Mouse (Mus musculus) stomach, embryonic 15.5 days (tissue): ENCODE measurements at regions not wholly inside any gene's neighbourhood (a gene's known extent, or its start where the extent isn't known, plus 50 kb on each side); places are given as distances from the start of the nearest gene placed in this dataset.
A peak's percentile ranks its signal among the peaks of the same experiment; 100 is the strongest.

ENCODE experiments used
- ATAC-seq: fragments of 200-750 bp; cut with Nextera tagmentation; 2 replicates; pipeline ENCODE4 v1.8.0; 2017; ENCODE audit warnings: low read depth, moderate number of reproducible peaks, moderate TSS enrichment; ENCODE audit not compliant: insufficient read depth, low FRiP score
- H3K27ac ChIP-seq: fragments of 300-500 bp; sonication (generic); 2 replicates; pipeline ENCODE4 v1.5.1; 2015; ENCODE audit warnings: mild to moderate bottlenecking, inconsistent platforms
- H3K27me3 ChIP-seq: fragments of 300-500 bp; sonication (generic); replicated peaks from 2 replicates; pipeline ENCODE4 v1.6.1; 2015; ENCODE audit warnings: inconsistent platforms
- H3K36me3 ChIP-seq: fragments of 300-500 bp; sonication (generic); 2 replicates; pipeline ENCODE4 v1.6.1; 2015; ENCODE audit warnings: inconsistent platforms
- H3K4me1 ChIP-seq: fragments of 300-500 bp; sonication (generic); 2 replicates; pipeline ENCODE4 v1.6.1; 2015; ENCODE audit warnings: inconsistent platforms
- H3K4me2 ChIP-seq: fragments of 300-500 bp; sonication (generic); 2 replicates; pipeline ENCODE4 v1.6.1; 2015; ENCODE audit warnings: mild to moderate bottlenecking, inconsistent platforms
- H3K4me3 ChIP-seq: fragments of 300-500 bp; sonication (generic); replicated peaks from 2 replicates; pipeline ENCODE4 v1.5.1; 2015; ENCODE audit warnings: inconsistent platforms
- H3K9ac ChIP-seq: fragments of 300-500 bp; sonication (generic); 2 replicates; pipeline ENCODE4 v1.6.1; 2015; ENCODE audit warnings: inconsistent platforms
- H3K9me3 ChIP-seq: fragments of 300-500 bp; sonication (generic); 2 replicates; pipeline ENCODE4 v1.6.1; 2016; ENCODE audit warnings: inconsistent platforms
- WGBS: fragments of 180-500 bp; shearing (Covaris S2); methylation state at CpG from one replicate; pipeline ENCODE4 v1.1.7; 2015; 5-methylcytosine and 5-hydroxymethylcytosine counted together

DNA sequence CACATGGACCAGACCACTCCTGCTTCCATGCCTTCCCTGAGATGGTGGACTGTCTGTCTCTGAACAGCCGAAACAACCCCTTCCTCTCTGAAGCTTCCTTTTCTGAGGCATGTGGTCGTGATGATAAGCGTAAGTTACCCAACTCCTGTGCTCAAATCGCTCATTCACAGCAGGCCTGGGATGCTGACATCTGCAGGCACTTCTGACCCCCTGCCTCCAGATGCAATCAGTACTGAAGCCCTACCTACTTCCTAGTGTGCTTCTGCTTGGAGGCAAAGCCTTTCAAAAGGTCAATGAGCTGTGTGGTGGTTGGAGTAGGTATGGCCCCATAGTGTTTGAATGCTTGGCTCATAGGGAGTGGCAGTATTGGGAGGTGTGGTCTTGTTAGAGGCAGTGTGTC, 253.7 kb upstream of the Irx3 start:
- H3K4me2 ChIP-seq: no peak overlapping the region

DNA sequence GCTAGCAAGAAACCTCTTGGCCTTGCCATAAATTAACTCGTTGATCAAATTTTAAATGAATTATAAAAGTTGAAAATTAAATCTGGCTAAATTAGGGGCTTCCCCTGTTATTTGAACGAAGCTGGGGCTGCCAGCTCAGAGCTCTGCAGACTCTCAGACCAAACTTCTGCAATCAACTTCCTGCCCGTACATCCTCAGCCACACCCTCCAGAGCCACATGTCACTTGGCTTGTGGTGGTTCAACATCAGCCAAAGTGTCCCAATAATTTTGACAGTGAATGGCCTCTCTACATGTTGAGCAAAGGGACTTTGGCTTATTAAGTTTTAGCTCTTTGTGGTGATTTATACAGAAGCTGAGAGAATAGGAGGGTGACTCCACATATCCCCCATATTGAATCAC, 242.8 kb upstream of the Irx3 start:
- Histone ChIP-seq H3K4me2 (no peak overlapping the region), H3K9ac (no peak overlapping the region), H3K4me3 (no peak overlapping the region), H3K27me3 (no peaks in the 10 kb centered on the region), H3K36me3 (no peaks in the 10 kb centered on the region), H3K9me3 (no peaks in the 10 kb centered on the region), H3K27ac (no peak overlapping the region), H3K4me1 (no peaks in the 10 kb centered on the region)
- 59% methylated on average over 3 of the region's 3 CpGs for WGBS
- ATAC-seq: no peak

More for the DNA sequence above, 253.7 kb upstream of the Irx3 start:
- no peak overlapping the region for H3K4me3 ChIP-seq
- H3K4me1 ChIP-seq: no peaks in the 10 kb centered on the region
- H3K9ac ChIP-seq: no peak overlapping the region
- WGBS: 72% methylated on average over 4 of the region's 4 CpGs
- no peak for ATAC-seq
- peaks cover 2% of the 10 kb centered on the region; the same call in 1 of the 2 replicates for H3K27me3 ChIP-seq
- H3K36me3 ChIP-seq: no peaks in the 10 kb centered on the region
- no peak overlapping the region for H3K27ac ChIP-seq
- no peaks in the 10 kb centered on the region for H3K9me3 ChIP-seq

DNA sequence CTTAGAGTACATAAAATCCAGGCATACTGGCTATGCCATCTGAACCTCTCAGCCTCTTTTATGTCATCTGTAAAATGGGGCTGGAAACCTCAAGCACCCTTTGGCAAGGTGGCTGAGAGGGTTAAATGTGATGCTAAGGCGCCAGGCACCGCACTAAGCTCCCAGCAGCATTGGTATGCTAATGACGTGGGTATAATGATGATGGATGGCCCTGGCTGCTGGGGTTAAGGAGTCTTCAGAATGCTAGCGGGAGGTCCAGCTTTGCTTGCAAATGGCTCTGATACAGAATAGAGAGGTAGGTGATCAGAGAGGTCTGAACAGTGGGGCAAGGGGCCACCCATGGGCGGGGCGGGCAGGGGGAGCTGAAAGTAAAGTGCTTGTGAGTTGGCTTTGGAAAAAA, 241.1 kb upstream of the Irx3 start:
- no peak overlapping the region for H3K27ac ChIP-seq
- no peak for ATAC-seq

DNA sequence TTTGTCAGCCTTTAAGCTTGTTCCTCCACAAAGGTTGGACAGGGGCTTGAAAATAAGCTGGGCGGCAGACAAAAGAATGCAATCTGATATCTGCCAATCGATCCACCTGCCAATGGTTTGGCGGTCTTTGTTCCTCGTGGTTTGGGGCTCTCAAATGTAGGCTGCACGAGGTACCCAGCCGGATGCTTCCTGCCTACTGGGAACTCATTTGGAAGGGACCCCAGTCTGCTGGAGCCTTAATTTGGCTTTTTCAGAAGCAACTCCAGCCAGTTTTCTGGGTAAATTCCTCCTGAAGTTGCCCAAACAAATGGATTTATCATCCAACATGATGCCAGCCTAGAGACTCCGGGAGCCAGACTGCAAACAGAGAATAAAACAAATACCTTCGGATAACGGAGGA, 228.1 kb upstream of the Irx3 start:
- no peaks in the 10 kb centered on the region for H3K36me3 ChIP-seq
- H3K4me1 ChIP-seq: no peaks in the 10 kb centered on the region
- no peak overlapping the region for H3K4me3 ChIP-seq
- H3K27me3 ChIP-seq: peaks cover 29% of the 10 kb centered on the region
- no peaks in the 10 kb centered on the region for H3K9me3 ChIP-seq
- no peak overlapping the region for H3K27ac ChIP-seq
- no peak overlapping the region for H3K4me2 ChIP-seq
- no peak overlapping the region for H3K9ac ChIP-seq
- no peak for ATAC-seq
- 27% methylated on average over 9 of the region's 9 CpGs for WGBS

More for the DNA sequence above, 241.1 kb upstream of the Irx3 start:
- H3K36me3 ChIP-seq: no peaks in the 10 kb centered on the region
- H3K9ac ChIP-seq: no peak overlapping the region
- no peaks in the 10 kb centered on the region for H3K27me3 ChIP-seq
- H3K4me3 ChIP-seq: no peak overlapping the region
- H3K4me2 ChIP-seq: no peak overlapping the region
- H3K4me1 ChIP-seq: no peaks in the 10 kb centered on the region
- no peaks in the 10 kb centered on the region for H3K9me3 ChIP-seq
- WGBS: 18% methylated on average over 6 of the region's 6 CpGs

DNA sequence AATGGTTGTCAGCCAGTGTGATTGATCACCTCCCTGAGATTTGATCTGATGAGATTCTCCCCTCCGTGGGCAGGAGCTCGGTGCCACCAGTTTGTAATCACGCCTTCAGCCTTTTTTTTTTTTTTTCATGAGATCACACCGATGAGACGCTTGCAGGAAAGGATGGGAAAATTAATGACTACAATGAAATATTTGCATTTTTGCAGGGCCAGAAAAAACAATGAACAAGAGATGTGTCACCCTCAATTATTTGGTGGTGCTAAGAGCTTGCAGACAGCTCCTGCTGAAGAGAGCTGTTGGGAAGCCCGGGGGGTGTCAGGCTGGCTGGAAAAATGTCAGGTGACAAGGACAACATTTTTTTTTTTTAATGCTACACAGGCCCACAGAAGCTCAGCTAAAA, 227.6 kb upstream of the Irx3 start:
- Histone ChIP-seq H3K9ac (no peak overlapping the region), H3K4me1 (no peaks in the 10 kb centered on the region), H3K4me2 (no peak overlapping the region), H3K4me3 (no peak overlapping the region), H3K27me3 (peaks cover 31% of the 10 kb centered on the region), H3K9me3 (no peaks in the 10 kb centered on the region), H3K27ac (no peak overlapping the region), H3K36me3 (no peaks in the 10 kb centered on the region)
- ATAC-seq: no peak
- 13% methylated on average over 6 of the region's 6 CpGs for WGBS

DNA sequence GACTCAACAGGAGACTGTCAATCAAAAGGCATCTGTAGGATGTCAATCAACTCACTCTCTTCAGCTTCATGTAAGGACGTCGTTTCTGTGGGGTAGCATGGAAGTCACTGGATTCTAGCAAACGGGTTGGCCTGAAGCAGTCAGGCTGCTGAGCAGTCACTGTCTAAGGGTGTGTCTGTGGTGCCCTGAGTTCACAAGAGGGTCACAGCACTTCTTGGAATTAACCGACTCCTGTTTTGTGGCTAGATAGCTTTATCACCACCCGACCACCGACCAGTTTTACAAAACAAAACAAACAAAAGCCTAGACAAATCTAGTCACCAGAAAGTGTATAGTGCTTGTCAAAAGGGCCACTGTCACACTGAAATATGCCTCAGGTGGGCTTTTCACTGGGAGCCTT, 226.4 kb upstream of the Irx3 start:
- no peak for ATAC-seq
- no peak overlapping the region for H3K27ac ChIP-seq
- WGBS: 15% methylated on average over 6 of the region's 6 CpGs
- H3K4me1 ChIP-seq: 0 out of 2 replicates have a peak, but pooled peaks cover 4% of the 10 kb centered on the region
- no peak overlapping the region for H3K4me2 ChIP-seq
- H3K9me3 ChIP-seq: no peaks in the 10 kb centered on the region
- peaks cover 34% of the 10 kb centered on the region for H3K27me3 ChIP-seq
- H3K9ac ChIP-seq: no peak overlapping the region
- no peaks in the 10 kb centered on the region for H3K36me3 ChIP-seq
- no peak overlapping the region for H3K4me3 ChIP-seq

DNA sequence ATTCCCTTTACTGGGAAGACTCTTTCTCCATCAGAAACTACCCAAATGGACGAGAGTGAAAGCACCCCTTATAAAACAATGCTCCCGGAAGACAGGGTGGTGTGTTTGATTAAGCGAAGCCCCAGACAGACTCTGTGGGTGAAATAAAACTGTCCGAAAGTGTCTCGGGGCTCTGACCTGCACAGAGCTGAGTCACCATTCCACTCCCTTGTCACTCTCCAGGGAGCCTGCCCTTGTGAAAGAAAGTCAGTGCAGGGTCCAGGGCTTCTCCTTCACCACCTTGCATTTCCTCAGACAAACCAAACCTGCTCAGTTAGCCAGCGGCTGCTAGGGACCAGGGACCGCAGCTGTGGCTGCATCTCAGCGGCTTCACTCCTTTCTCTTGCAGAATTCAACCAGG, 222.3 kb upstream of the Irx3 start:
- 0 out of 2 replicates have a peak, but pooled peaks cover 4% of the 10 kb centered on the region for H3K4me1 ChIP-seq
- 0 out of 2 replicates have a peak overlapping the region, but pooled peaks have one; percentile 16 for H3K4me2 ChIP-seq
- WGBS: 23% methylated on average over 8 of the region's 8 CpGs
- no peak overlapping the region for H3K27ac ChIP-seq
- H3K27me3 ChIP-seq: peaks cover 22% of the 10 kb centered on the region; the same call in 1 of the 2 replicates
- H3K36me3 ChIP-seq: no peaks in the 10 kb centered on the region
- no peak for ATAC-seq
- no peak overlapping the region for H3K4me3 ChIP-seq
- H3K9ac ChIP-seq: no peak overlapping the region
- H3K9me3 ChIP-seq: no peaks in the 10 kb centered on the region

DNA sequence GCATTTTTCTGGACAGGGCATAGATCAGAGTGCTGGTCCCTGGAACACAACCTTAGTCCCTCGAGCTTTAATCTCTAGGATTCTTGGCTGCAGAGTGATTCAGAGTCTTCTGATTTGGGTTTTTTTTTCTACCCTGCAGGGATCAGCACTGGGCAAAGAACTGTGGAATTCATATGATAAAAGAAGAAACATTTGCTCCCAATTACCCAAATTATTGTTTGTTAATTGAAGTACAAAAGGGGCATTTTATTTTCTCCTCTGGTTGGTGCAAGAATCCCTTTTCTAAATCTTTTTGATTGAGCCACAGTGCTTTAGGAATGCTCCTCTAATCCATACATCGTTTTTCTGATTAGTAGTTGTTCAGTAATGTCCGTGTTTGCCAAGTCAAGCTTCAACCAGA, 219.7 kb upstream of the Irx3 start:
- WGBS: 63% methylated on average over 3 of the region's 3 CpGs

DNA sequence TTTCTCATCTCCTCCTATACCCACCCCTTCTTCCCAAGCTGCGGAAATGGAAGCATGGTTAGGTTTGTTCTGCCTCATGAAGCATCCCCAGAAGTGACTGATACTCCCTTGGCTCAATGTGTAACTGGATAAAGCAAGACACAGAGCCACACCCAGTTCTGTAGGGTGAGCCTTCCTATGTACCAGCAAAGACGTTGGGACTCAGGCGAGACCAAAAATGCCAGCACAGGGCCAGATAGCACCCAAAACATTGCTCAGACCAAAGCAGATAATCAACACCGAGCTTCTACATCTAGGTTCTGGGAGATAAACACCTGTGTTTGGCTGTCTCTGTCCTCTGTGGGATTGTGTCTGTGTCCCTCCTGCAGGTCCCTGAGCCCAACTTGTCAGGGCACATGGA, 212.8 kb upstream of the Irx3 start:
- Histone ChIP-seq H3K9me3 (no peaks in the 10 kb centered on the region), H3K4me1 (no peaks in the 10 kb centered on the region), H3K27ac (no peak overlapping the region), H3K4me3 (no peak overlapping the region), H3K36me3 (no peaks in the 10 kb centered on the region), H3K4me2 (no peak overlapping the region), H3K9ac (no peak overlapping the region), H3K27me3 (no peaks in the 10 kb centered on the region)
- WGBS: 78% methylated on average over 4 of the region's 4 CpGs
- 0 out of 2 replicates have a peak, but pooled peaks have one; percentile 35 for ATAC-seq

More for the DNA sequence above, 219.7 kb upstream of the Irx3 start:
- H3K9me3 ChIP-seq: no peaks in the 10 kb centered on the region
- no peak for ATAC-seq
- H3K27me3 ChIP-seq: 0 out of 2 replicates have a peak, but pooled peaks cover 11% of the 10 kb centered on the region
- H3K9ac ChIP-seq: no peak overlapping the region
- H3K4me2 ChIP-seq: no peak overlapping the region
- no peak overlapping the region for H3K4me3 ChIP-seq
- 0 out of 2 replicates have a peak, but pooled peaks cover 4% of the 10 kb centered on the region for H3K4me1 ChIP-seq
- no peak overlapping the region for H3K27ac ChIP-seq
- H3K36me3 ChIP-seq: no peaks in the 10 kb centered on the region

DNA sequence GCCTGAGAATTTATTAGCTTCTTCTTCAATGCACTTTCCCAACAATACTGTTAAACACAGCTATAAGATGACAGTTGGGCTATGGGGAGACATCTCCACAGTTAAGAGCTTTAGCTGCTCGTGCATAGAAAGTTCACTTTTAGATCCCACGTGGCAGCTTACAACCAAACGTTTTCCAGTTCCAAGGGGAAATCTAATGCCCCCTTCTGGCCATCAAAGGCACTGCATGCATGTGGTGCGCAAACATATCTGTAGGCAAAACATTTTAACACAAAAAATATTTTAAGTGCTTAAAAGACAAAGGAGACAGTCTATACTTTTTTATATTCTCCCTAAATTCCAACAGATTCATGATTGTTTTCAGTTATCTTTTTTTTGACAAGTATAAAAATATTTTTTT, 211.3 kb upstream of the Irx3 start:
- Histone ChIP-seq H3K9me3 (no peaks in the 10 kb centered on the region), H3K9ac (no peak overlapping the region), H3K4me1 (no peaks in the 10 kb centered on the region), H3K4me2 (no peak overlapping the region), H3K27me3 (no peaks in the 10 kb centered on the region), H3K4me3 (no peak overlapping the region), H3K27ac (no peak overlapping the region), H3K36me3 (no peaks in the 10 kb centered on the region)
- 56% methylated on average over 4 of the region's 4 CpGs for WGBS
- no peak for ATAC-seq

DNA sequence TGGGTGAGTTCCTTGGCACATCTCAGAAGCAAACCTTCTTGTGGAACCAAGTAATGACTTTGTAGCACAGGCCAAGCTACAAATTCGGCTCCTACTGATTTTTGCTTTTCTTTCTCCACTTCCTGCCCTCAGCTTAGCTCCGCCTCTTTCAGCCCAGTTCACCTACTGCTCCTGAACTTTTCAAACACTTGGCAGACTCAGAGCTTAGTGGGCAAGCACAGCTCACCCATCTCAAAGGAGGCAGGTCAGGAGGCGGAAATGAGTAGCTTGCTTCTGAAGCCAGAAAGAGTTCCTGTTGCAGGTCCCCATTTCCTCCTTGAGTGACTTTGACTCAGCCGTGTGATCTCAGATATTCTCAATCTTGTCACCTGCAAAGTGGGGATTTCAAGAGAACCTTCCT, 208.5 kb upstream of the Irx3 start:
- no peak overlapping the region for H3K9ac ChIP-seq
- H3K27ac ChIP-seq: no peak overlapping the region
- H3K4me2 ChIP-seq: no peak overlapping the region
- WGBS: 86% methylated on average over 4 of the region's 4 CpGs
- no peak overlapping the region for H3K4me3 ChIP-seq
- no peak for ATAC-seq
- H3K27me3 ChIP-seq: no peaks in the 10 kb centered on the region
- H3K36me3 ChIP-seq: no peaks in the 10 kb centered on the region
- no peaks in the 10 kb centered on the region for H3K9me3 ChIP-seq
- no peaks in the 10 kb centered on the region for H3K4me1 ChIP-seq

DNA sequence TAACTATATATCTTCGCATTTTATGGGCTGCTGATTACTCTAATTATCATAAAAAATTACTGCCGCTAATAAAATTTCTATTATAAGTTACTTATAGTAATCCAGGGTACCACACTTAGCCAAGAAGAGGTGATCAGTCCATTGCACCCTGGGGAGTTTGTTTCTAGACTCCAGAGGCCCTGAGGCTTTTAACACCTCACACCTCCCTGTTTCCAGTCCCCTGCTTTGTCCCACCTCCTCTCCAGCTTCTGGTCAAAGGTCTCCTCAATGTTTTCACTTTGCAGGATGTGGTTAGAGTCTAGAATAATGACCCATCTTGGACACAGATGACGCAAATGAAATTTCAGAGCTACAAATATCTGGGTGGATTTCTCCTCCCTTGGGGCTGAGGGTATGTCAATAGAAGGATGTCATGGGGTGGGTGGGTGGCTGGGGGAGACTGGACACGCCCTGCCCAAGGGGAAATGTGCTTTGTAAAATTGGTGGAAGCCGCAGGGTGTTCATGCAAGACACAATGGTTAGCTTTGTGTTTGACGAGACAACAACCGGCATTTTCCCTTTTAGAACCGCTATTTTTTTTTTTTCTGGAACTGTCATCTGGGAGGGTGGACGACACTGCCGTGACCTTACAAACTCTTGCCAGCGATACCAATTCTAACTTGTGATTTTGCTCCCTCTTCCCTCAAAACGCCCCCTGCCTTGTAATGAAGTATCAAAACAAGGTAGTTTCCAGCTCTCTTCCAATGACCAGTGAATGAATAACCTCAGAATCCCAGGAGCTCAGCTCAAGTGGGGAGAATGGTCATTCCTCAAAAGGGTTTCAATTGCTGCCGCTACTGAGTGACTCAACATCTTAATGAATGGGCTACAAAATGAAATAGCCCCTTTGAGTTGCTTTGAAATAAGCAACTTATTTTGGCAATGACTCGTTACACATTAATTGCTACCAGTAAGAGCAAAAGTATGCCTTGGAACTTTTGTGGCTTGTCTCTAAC, 207.0 kb upstream of the Irx3 start:
- Histone ChIP-seq H3K9me3 (no peaks in the 10 kb centered on the region), H3K27ac (no peak overlapping the region), H3K36me3 (no peaks in the 10 kb centered on the region), H3K27me3 (no peaks in the 10 kb centered on the region), H3K4me1 (no peaks in the 10 kb centered on the region), H3K9ac (no peak overlapping the region), H3K4me3 (no peak overlapping the region), H3K4me2 (no peak overlapping the region)
- WGBS: 67% methylated on average over 14 of the region's 14 CpGs
- no peak for ATAC-seq
